Mouse (Mus musculus): ENCODE results near the gene Dll3.

GRCm38 (mm10) chr7:28262861-28263260 lies 39.2 kb downstream of the Dll3 start:
- TF ChIP-seq GATA1 (IDR thresholded peaks at IDR 0.05; ENCODE audit: borderline replicate concordance, low read length) (no peak), FLI1 (IDR thresholded peaks at IDR 0.05; ENCODE audit: low read length) (no peak)
